Mouse (Mus musculus): ENCODE measurements around the gene Sumo3.

DNA sequence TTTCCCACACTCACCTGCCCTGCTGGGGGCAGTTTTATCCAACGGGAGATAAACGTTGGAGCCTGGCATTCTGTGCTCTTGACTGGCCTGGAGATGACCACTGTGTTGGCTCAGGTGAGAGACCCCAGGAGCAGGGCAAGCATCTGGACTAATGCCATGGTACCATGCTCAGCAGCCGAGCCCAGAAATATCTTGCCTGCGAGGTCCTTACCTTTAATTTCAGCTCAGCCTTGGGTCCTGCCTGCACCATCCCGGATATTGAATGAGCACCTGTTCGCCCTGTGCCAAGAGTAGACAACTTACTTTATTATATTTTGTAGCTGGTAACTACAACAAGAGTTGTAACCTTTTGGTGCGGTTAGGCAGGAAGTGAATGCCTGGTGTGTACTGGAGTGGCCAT, 958 bp downstream of the Sumo3 start:
- no peak for TF ChIP-seq CTCF (IDR thresholded peaks at IDR 0.05; ENCODE audit: extremely low read depth, insufficient read length, insufficient replicate concordance, low read depth, low read length)
- no peak for TF ChIP-seq POLR2A (IDR thresholded peaks at IDR 0.05; ENCODE audit: low read depth, low read length)

Data from small intestine, adult 2 months (tissue).